Comparison of ENCODE assay signal across 1 mouse cellular context in the genomic region with DNA sequence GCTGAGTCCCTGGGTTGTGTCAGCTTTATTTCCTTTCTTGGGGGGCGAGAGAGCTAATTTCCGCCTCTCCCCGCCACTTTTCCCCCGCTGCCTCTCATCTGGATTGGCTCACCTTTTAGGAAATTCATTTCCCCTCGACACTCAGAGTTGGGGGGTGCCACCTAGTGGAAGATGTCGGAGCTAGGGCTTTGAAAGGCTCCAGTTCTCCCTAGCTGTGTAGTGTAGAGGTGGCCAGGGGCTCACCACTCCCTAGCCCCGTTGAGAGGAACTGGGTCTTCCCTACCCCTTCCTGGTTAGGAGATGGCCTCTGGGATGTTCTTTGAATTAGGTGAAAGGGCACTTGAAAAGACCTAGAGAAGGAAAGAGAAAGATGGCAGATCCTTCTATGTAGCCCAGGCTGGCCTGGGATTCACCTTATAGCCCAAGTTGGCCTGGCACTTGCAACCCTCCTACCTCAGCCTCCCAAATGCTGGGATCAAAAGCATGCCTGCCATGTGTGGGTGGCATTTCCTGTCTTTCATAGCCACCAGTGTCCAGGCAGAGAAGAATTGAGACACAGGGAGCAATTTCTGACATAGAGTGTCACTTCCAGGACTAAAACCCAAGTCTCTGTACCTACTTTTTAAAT.
TF ChIP-seq lines count a peak whose summit lies in the region.

No protein-coding gene starts in this region.

TF ChIP-seq in myocyte, 11 proteins besides CTCF, POLR2A, EP300 and RAD21:
- TF ChIP-seq MYOD1 (IDR thresholded peaks at IDR 0.05; ENCODE audit: control insufficient read depth in 1 of 3, insufficient read length in 2 of 3, low read depth in 2 of 3) = no peak
